Mouse (Mus musculus): Measurements from ENCODE around the gene Sorbs2. TPM values are rescaled to one million over a fixed set of nuclear protein-coding genes. Genes with fewer than 3 reads are reported as not detected.

Gene Sorbs2
- polyA plus RNA-seq, 1 experiment from 2014 or later = 325 TPM

GRCm38 (mm10) chr8:45508521-45509104 is 1.0 kb downstream of the Sorbs2 start:
- no peaks in the 10 kb centered on the region for H3K4me1 ChIP-seq (ENCODE audit: control insufficient read depth, insufficient read depth, low read length)
- no peak overlapping the region for H3K27ac ChIP-seq (ENCODE audit: low read depth, low read length)
- no peak overlapping the region for H3K4me3 ChIP-seq (ENCODE audit: low read depth, low read length)
- H3K36me3 ChIP-seq (ENCODE audit: control insufficient read depth, insufficient read depth, low read length) = no peaks in the 10 kb centered on the region
- H3K9ac ChIP-seq (ENCODE audit: low read depth, low read length) = no peak overlapping the region
- H3K4me2 ChIP-seq = no peak overlapping the region
- WGBS (ENCODE audit: insufficient replicate concordance) = 75% methylated on average over 7 of the region's 7 CpGs
- H3K27me3 ChIP-seq (ENCODE audit: control insufficient read depth, insufficient read depth, low read length) = no peaks in the 10 kb centered on the region
- ATAC-seq (replicated peaks; ENCODE audit: insufficient number of reproducible peaks, low FRiP score, low TSS enrichment) = no peak
- no peaks in the 10 kb centered on the region for H3K9me3 ChIP-seq (replicated peaks; ENCODE audit: control insufficient read depth, low read length)

GRCm38 (mm10) chr8:45512369-45512768 is 4.8 kb downstream of the Sorbs2 start:
- Histone ChIP-seq H3K4me1 (ENCODE audit: control insufficient read depth, insufficient read depth, low read length) (no peaks in the 10 kb centered on the region), H3K36me3 (ENCODE audit: control insufficient read depth, insufficient read depth, low read length) (no peaks in the 10 kb centered on the region), H3K27ac (ENCODE audit: low read depth, low read length) (no peak overlapping the region), H3K4me2 (no peak overlapping the region), H3K9me3 (replicated peaks; ENCODE audit: control insufficient read depth, low read length) (no peaks in the 10 kb centered on the region), H3K4me3 (ENCODE audit: low read depth, low read length) (no peak overlapping the region), H3K9ac (ENCODE audit: low read depth, low read length) (no peak overlapping the region), H3K27me3 (ENCODE audit: control insufficient read depth, insufficient read depth, low read length) (no peaks in the 10 kb centered on the region)
- no peak for ATAC-seq (replicated peaks; ENCODE audit: insufficient number of reproducible peaks, low FRiP score, low TSS enrichment)

- Histone ChIP-seq H3K36me3 (ENCODE audit: control insufficient read depth, insufficient read depth, low read length) (no peaks in the 10 kb centered on the region), H3K9ac (ENCODE audit: low read depth, low read length) (no peak overlapping the region), H3K4me1 (ENCODE audit: control insufficient read depth, insufficient read depth, low read length) (no peaks in the 10 kb centered on the region; the same call in 1 of the 2 replicates), H3K27ac (ENCODE audit: low read depth, low read length) (no peak overlapping the region), H3K27me3 (ENCODE audit: control insufficient read depth, insufficient read depth, low read length) (no peaks in the 10 kb centered on the region), H3K9me3 (replicated peaks; ENCODE audit: control insufficient read depth, low read length) (no peaks in the 10 kb centered on the region), H3K4me2 (no peak overlapping the region), H3K4me3 (ENCODE audit: low read depth, low read length) (no peak overlapping the region)
- 75% methylated on average over 6 of the region's 6 CpGs for WGBS (ENCODE audit: insufficient replicate concordance)
- no peak for ATAC-seq (replicated peaks; ENCODE audit: insufficient number of reproducible peaks, low FRiP score, low TSS enrichment)
Observed at GRCm38 (mm10) chr8:45521595-45521994, 14.0 kb downstream of the Sorbs2 start.

GRCm38 (mm10) chr8:45527708-45528107 is 20.1 kb downstream of the Sorbs2 start:
- H3K36me3 ChIP-seq (ENCODE audit: control insufficient read depth, insufficient read depth, low read length) = no peaks in the 10 kb centered on the region
- WGBS (ENCODE audit: insufficient replicate concordance) = 85% methylated on average over 2 of the region's 2 CpGs
- H3K4me1 ChIP-seq (ENCODE audit: control insufficient read depth, insufficient read depth, low read length) = no peaks in the 10 kb centered on the region
- H3K27me3 ChIP-seq (ENCODE audit: control insufficient read depth, insufficient read depth, low read length) = no peaks in the 10 kb centered on the region
- no peak overlapping the region for H3K9ac ChIP-seq (ENCODE audit: low read depth, low read length)
- H3K4me3 ChIP-seq (ENCODE audit: low read depth, low read length) = no peak overlapping the region
- no peaks in the 10 kb centered on the region for H3K9me3 ChIP-seq (replicated peaks; ENCODE audit: control insufficient read depth, low read length)
- no peak overlapping the region for H3K4me2 ChIP-seq
- no peak overlapping the region for H3K27ac ChIP-seq (ENCODE audit: low read depth, low read length)
- no peak for ATAC-seq (replicated peaks; ENCODE audit: insufficient number of reproducible peaks, low FRiP score, low TSS enrichment)

GRCm38 (mm10) chr8:45528890-45529289 is 21.3 kb downstream of the Sorbs2 start:
- no peak for ATAC-seq (replicated peaks; ENCODE audit: insufficient number of reproducible peaks, low FRiP score, low TSS enrichment)
- WGBS (ENCODE audit: insufficient replicate concordance) = 42% methylated on average over 2 of the region's 2 CpGs
- no peaks in the 10 kb centered on the region for H3K4me1 ChIP-seq (ENCODE audit: control insufficient read depth, insufficient read depth, low read length)
- H3K4me2 ChIP-seq = no peak overlapping the region
- no peak overlapping the region for H3K9ac ChIP-seq (ENCODE audit: low read depth, low read length)
- no peak overlapping the region for H3K4me3 ChIP-seq (ENCODE audit: low read depth, low read length)
- no peaks in the 10 kb centered on the region for H3K27me3 ChIP-seq (ENCODE audit: control insufficient read depth, insufficient read depth, low read length)
- H3K9me3 ChIP-seq (replicated peaks; ENCODE audit: control insufficient read depth, low read length) = no peaks in the 10 kb centered on the region
- no peak overlapping the region for H3K27ac ChIP-seq (ENCODE audit: low read depth, low read length)
- H3K36me3 ChIP-seq (ENCODE audit: control insufficient read depth, insufficient read depth, low read length) = no peaks in the 10 kb centered on the region

GRCm38 (mm10) chr8:45536578-45536977 is 29.0 kb downstream of the Sorbs2 start:
- no peaks in the 10 kb centered on the region for H3K36me3 ChIP-seq (ENCODE audit: control insufficient read depth, insufficient read depth, low read length)
- H3K4me3 ChIP-seq (ENCODE audit: low read depth, low read length) = no peak overlapping the region
- H3K9me3 ChIP-seq (replicated peaks; ENCODE audit: control insufficient read depth, low read length) = no peaks in the 10 kb centered on the region
- H3K4me1 ChIP-seq (ENCODE audit: control insufficient read depth, insufficient read depth, low read length) = peaks cover 4% of the 10 kb centered on the region; the same call in 1 of the 2 replicates
- ATAC-seq (replicated peaks; ENCODE audit: insufficient number of reproducible peaks, low FRiP score, low TSS enrichment) = no peak
- H3K27me3 ChIP-seq (ENCODE audit: control insufficient read depth, insufficient read depth, low read length) = no peaks in the 10 kb centered on the region
- WGBS (ENCODE audit: insufficient replicate concordance) = 81% methylated on average over 9 of the region's 9 CpGs
- no peak overlapping the region for H3K9ac ChIP-seq (ENCODE audit: low read depth, low read length)
- no peak overlapping the region for H3K27ac ChIP-seq (ENCODE audit: low read depth, low read length)
- H3K4me2 ChIP-seq = no peak overlapping the region

- no peaks in the 10 kb centered on the region for H3K9me3 ChIP-seq (replicated peaks; ENCODE audit: control insufficient read depth, low read length)
- ATAC-seq (replicated peaks; ENCODE audit: insufficient number of reproducible peaks, low FRiP score, low TSS enrichment) = no peak
- no peak overlapping the region for H3K4me3 ChIP-seq (ENCODE audit: low read depth, low read length)
- no peak overlapping the region for H3K9ac ChIP-seq (ENCODE audit: low read depth, low read length)
- H3K4me2 ChIP-seq = no peak overlapping the region
- no peak overlapping the region for H3K27ac ChIP-seq (ENCODE audit: low read depth, low read length)
- H3K4me1 ChIP-seq (ENCODE audit: control insufficient read depth, insufficient read depth, low read length) = peaks cover 4% of the 10 kb centered on the region; the same call in 1 of the 2 replicates
- WGBS (ENCODE audit: insufficient replicate concordance) = 46% methylated on average over 5 of the region's 5 CpGs
- no peaks in the 10 kb centered on the region for H3K36me3 ChIP-seq (ENCODE audit: control insufficient read depth, insufficient read depth, low read length)
- H3K27me3 ChIP-seq (ENCODE audit: control insufficient read depth, insufficient read depth, low read length) = no peaks in the 10 kb centered on the region
Observed at GRCm38 (mm10) chr8:45540513-45540912, 32.9 kb downstream of the Sorbs2 start.

- no peak overlapping the region for H3K4me2 ChIP-seq
- no peak overlapping the region for H3K27ac ChIP-seq (ENCODE audit: low read depth, low read length)
- WGBS (ENCODE audit: insufficient replicate concordance) = 83% methylated on average over 3 of the region's 3 CpGs
- H3K27me3 ChIP-seq (ENCODE audit: control insufficient read depth, insufficient read depth, low read length) = no peaks in the 10 kb centered on the region
- no peaks in the 10 kb centered on the region for H3K36me3 ChIP-seq (ENCODE audit: control insufficient read depth, insufficient read depth, low read length)
- ATAC-seq (replicated peaks; ENCODE audit: insufficient number of reproducible peaks, low FRiP score, low TSS enrichment) = no peak
- 0 out of 2 replicates have a peak, but pooled peaks cover 2% of the 10 kb centered on the region for H3K9me3 ChIP-seq (replicated peaks; ENCODE audit: control insufficient read depth, low read length)
- H3K9ac ChIP-seq (ENCODE audit: low read depth, low read length) = no peak overlapping the region
- no peaks in the 10 kb centered on the region for H3K4me1 ChIP-seq (ENCODE audit: control insufficient read depth, insufficient read depth, low read length)
- no peak overlapping the region for H3K4me3 ChIP-seq (ENCODE audit: low read depth, low read length)
Observed at GRCm38 (mm10) chr8:45552175-45552574, 44.6 kb downstream of the Sorbs2 start.

- H3K27me3 ChIP-seq (ENCODE audit: control insufficient read depth, insufficient read depth, low read length) = no peaks in the 10 kb centered on the region
Observed at GRCm38 (mm10) chr8:45554627-45555026, 47.0 kb downstream of the Sorbs2 start.

More at GRCm38 (mm10) chr8:45554627-45555026, 47.0 kb downstream of the Sorbs2 start:
- WGBS (ENCODE audit: insufficient replicate concordance) = 72% methylated on average over 4 of the region's 4 CpGs
- H3K9me3 ChIP-seq (replicated peaks; ENCODE audit: control insufficient read depth, low read length) = 0 out of 2 replicates have a peak, but pooled peaks cover 2% of the 10 kb centered on the region
- H3K4me2 ChIP-seq = no peak overlapping the region
- H3K4me3 ChIP-seq (ENCODE audit: low read depth, low read length) = no peak overlapping the region
- H3K27ac ChIP-seq (ENCODE audit: low read depth, low read length) = no peak overlapping the region
- H3K9ac ChIP-seq (ENCODE audit: low read depth, low read length) = no peak overlapping the region
- H3K4me1 ChIP-seq (ENCODE audit: control insufficient read depth, insufficient read depth, low read length) = no peaks in the 10 kb centered on the region
- no peaks in the 10 kb centered on the region for H3K36me3 ChIP-seq (ENCODE audit: control insufficient read depth, insufficient read depth, low read length)
- no peak for ATAC-seq (replicated peaks; ENCODE audit: insufficient number of reproducible peaks, low FRiP score, low TSS enrichment)

Measured in heart, embryonic 11.5 days (tissue).